Mouse (Mus musculus): Measurements from ENCODE around the gene Ccdc159.

The Ccdc159 gene

DNA sequence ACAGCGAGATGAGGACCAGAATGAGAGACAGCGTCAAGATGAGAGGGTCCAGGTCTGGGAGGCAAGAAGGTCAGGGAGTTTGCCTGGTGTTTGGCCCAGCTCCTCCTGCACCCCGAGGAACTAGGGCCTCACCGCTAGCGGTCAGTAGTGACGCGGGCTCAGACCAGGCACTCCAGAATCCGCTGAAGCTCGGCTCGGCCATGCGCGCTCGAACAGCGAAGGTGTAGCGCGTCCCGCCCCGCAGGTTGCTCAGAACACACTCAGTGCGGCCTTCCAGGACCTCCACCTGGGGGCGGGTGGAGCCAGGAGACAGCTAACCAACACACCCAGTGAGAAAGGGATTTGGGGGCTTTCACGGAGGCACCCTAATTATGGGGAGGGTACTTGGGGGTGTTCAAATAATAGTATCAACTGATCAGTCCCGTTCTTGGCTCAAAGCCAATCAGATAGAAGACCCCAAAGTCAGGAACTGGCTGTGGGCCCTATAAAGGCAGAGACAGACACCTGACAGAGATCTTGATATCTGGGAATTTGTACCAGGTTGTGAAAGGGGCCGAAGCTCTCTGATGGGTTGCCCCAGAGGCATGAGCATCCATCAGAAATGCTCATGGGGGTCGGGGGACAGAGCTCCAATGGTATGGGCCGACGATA lies 33.4 kb downstream of the Ccdc159 start:
- intact Hi-C loops (cut with DNase I): no loop called here

DNA sequence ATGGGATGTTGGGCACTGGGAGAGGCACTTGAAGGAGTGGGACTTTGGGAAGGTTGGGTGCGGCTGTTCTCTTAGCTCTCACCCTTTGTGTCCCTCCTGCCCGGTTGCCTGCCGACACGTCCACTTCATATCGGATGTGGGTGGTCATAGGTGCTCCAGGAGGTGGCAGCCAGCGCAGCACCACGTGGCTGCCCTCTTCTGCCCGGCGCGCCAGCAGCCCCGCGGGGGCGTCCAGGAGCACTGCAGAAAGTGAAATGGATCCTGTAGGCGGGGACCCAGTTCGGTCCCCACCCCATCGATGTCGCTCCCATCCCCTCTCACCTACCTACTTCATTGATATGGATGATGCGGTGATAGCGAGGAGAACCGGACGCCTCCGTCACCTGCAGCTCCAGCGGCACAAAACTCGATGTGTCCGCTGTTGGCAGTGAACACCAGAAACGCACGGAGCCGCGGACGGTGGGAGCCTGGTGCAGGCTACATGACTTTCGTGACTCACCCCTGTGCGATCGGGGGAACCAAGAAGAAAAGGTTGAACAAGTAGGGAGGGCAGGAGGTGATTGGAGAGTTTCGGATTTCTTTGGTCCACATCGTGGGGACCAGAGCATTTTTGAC lies 34.2 kb downstream of the Ccdc159 start:
- intact Hi-C loops (cut with DNase I): no loop called here

DNA sequence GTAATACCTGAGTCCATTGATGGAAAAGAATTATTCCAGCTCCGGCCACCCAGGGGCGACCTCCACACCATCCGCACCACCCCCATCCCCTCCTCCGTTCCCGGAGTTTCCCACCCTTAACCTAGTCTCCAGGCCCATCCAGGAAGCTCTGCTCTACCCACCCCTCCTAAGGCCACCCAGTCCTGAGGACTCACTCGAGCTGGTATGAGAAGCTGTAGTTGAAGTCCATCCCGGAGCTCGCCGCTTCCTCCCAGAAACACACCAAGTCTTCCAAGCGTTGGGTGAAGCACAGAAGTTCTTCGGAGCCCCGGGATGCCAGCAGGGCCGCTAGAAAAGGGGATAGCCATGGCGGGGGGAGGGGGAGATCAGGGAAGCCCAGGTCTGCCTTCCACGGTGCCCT lies 34.7 kb downstream of the Ccdc159 start:
- intact Hi-C loops (cut with DNase I): no loop called here

DNA sequence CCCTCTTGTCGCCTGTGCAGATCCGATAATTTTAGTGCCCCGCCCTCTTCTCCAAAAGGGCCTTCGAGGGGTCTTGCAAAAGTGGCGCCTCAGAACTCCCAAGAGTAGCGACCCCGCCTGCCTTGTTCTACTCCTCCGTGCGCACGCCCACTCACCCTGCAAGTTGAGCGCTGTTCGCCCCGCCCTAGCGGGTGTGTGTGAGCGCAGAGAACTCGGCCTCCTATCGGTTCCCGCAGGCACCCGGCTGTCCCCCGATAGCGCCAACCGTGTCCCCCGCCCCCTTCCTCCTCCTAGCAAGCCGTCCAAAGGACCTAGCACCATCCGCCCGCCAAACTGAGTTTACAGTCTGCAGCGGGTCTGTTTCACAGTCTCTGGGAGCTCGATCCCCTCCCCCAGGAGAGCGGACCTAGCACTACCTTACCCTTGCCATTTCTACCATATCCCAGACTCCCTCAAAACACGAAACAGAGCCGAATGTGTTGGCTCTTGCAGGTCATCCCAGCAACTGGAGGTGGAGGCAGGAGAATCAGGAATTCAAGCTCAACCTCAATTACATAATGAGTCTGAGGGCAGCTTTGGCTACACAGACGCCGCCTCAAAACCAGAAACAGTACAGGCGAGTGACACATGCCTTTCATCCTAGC lies 35.3 kb downstream of the Ccdc159 start:
- intact Hi-C loops (cut with DNase I): no loop called here

DNA sequence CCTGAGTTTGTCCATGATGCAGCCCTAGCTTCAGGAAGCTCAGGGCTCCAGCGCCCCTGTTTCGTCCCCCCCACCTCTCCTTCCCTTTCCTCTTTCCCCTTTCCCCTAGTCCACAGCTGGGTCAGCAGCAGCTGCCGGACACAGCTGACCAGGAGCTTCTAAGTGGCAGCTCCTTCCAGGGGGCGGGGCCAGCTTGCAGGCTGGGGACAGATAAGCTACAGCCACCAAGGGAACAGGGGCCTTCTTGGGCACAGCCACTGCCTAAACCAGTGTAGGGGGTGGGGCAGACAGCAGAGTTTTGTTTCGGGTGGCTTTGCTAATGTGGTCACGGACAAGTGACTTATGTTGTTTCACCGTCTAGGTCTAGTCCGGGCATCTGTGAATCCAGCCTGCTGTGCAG lies 36.1 kb downstream of the Ccdc159 start, which contains the start of gene Epor:
Epor (minus strand) TSS at position 90 of the 400 bp plus-strand sequence.
- intact Hi-C loops (cut with DNase I): no loop called here

DNA sequence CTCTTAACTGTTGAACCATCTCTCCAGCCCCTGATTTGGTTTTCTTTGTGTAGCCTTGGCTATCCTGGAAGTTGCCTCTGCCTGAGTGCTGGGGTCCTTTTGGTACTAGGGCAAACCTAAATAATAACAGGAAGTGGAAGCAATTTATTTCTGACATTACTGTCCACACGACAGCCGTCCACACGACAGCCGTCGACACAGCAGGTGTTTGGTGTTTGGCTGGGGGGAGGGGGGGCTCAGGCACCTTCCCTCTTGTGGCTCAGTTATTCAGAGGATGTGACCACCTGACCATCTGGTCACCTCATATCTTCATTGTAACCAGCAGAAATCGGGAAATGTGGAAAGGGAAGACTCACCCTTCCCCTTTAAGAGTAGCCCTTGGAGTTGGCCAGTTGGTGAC lies 41.6 kb downstream of the Ccdc159 start:
- intact Hi-C loops (cut with DNase I): no loop called here

DNA sequence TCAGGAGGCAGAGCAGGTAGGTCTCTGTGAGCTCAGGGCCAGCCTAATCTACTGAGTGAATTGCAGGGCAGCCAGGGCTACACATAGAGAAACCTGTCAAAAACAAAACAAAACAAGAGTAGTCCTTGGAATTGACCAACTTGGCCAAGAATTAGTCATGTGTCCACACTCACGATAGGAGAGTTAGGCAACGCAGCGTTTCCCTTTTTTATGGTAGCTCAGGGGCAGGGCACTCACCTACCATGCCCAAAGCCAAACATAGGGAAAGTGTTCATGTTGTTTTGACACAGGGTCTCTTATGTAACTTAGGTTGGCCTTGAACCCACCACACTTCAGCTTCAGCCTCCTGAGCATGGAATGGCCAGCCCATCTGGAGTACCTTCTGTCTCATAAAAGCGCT lies 42.0 kb downstream of the Ccdc159 start:
- intact Hi-C loops (cut with DNase I): no loop called here

DNA sequence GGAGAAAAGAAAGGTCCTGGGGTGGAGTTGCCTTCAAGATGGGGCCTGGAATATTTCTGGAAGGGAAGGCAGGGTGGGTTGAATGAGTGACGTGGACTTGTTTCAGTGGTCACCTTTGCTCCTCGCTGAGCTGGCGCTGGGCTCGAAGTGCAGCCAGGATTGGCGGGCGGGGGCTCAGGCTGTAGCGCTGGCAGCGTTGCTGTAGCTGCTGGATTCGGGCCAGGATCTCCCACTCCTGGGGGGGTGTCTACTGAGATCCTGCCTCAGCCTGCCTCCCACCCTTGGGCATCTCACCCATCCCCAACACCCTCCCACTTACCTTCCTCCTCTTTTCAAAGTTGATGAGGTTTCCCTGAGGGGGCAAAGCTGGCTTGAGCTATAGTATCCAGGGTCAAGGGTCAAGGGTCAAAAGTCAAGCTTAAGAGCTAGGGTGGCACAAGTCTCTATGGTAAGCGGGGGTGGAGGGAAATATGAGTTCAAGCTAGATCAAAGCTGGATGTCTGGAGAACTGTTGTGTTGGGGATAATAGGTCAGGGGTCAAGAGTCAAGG lies 49.4 kb downstream of the Ccdc159 start:
- intact Hi-C loops (cut with DNase I): loop anchor here (10.0 kb wide), 1 partner anchor 168 kb away; no protein-coding TSS in a partner anchor

DNA sequence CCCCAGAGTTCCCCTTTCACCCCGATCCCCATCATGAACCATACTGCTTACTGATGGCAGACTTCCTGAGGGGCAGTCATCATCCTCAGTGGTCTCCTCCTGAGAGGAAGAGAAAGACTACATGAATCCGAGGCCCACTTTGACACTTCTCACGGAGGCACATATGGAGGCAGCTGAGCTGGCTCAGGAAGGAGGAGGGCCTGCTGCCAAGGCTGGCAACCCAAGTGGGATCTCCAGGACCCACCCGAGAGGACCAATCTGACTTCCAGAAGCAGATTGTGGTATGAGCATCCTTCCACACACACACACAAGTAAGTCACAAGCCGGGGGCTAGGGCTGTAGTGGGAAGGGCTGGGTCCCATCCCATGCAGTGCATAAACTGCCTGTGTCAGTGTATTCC lies 50.1 kb downstream of the Ccdc159 start:
- intact Hi-C loops (cut with DNase I): loop anchor here (10.0 kb wide), 1 partner anchor 167 kb away; no protein-coding TSS in a partner anchor

DNA sequence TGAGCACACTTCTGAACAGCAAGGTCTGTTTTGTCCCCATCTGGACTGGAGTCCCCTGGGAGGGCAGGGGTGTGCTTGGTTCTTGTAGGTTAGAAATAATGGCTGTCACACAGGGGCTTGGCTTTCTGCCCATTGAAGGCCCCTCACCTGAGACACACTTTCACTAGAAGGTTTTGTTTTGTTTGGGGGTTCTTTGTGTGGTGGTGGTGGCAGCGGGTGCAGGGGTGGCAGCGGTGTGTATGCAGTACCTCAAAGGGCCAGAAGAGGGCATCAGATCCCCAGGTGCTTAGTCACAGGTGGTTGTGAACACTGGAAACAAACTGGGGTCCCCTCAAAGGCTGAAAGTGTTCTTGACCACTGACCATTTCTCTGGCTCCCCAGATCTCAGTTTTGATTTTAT lies 50.7 kb downstream of the Ccdc159 start:
- intact Hi-C loops (cut with DNase I): loop anchor here (2.0 to 10.0 kb wide), 2 partner anchors 77 to 167 kb away; no protein-coding TSS in a partner anchor

DNA sequence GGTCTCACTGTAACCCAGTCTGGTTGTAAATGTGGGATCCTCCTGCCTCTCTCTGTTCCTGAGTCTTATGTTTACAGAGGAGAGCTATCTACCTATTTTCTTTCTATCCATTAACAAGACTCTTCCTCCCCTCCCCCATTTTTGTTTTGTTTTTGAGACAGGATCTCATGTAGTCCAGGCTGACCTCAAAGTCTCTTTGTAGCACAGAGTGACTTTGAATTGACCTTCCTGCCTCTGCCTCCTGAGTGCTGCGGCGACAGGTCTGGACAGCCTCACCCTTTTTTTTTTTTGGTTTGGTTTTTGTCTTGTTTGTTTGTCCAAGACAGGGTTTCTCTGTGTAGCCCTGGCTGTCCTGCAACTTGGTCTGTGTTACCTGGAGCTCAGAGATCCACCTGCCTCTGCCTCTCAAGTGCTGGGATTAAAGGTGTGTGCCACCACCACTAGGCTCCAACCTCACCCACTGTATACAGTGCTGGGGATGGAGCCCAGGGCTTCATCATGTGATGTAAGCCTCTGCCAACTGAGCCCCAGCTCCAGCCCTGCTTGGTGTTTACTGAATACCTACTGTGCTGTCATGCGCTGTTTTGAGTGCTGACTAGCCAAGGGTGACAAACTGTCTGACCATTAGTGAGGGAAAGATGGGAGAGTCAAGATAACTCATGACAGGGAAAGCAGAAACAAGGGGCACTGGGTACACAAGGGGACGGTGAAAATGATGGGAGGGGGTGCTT lies 51.3 kb downstream of the Ccdc159 start:
- intact Hi-C loops (cut with DNase I): loop anchor here (2.0 to 10.0 kb wide), 2 partner anchors 76 to 166 kb away; no protein-coding TSS in a partner anchor

DNA sequence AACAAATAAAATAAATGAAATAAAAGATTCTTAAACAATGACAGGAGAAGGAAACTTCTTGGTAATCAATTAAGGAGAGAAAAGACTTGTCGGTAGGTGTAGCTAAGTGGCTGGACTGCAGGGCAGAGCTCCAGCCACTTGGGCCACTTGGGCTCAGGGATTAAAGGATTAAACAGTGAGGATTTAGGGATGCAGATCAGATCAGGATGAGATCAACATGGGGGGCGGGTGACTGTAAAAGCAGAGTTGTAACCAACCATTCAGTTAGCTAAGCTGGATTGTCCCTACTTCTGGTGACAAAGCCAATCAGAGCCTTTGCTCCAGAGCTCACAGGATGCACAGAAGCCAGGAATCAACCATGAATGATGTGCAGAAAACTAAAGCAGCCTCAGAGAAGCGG lies 56.6 kb downstream of the Ccdc159 start:
- intact Hi-C loops (cut with DNase I): no loop called here

All from adrenal gland (tissue).